Mouse (Mus musculus) CH12.LX (cell line): ENCODE data around the gene Vti1a. TPM values are rescaled to one million over a fixed set of nuclear protein-coding genes. Genes with fewer than 3 reads are reported as not detected.

Source experiments
- DNase-seq: peaks from one replicate; pipeline ENCODE4 v3.0.0-alpha.2; 2013; ENCODE audit errors: extremely low read depth
- H3K27ac ChIP-seq: 2 replicates; pipeline ENCODE4 v1.5.1; 2012; ENCODE audit warnings: low read depth, mild to moderate bottlenecking, control low read depth, moderate library complexity; ENCODE audit not compliant: insufficient read depth
- H3K27me3 ChIP-seq: replicated peaks from 2 replicates; pipeline ENCODE3; 2012; ENCODE audit warnings: inconsistent platforms
- H3K36me3 ChIP-seq, 2 experiments: replicated peaks in 1 of 2; 2 replicates each; pipeline versions ENCODE3 to v1.6.1; 2012; ENCODE audit warnings: inconsistent platforms in 1 of 2, low read length in 1 of 2, mild to moderate bottlenecking in 1 of 2, mixed read lengths in 1 of 2, moderate library complexity in 1 of 2; ENCODE audit not compliant: control insufficient read depth in 1 of 2, insufficient read depth in 1 of 2
- H3K4me1 ChIP-seq, 2 experiments: 2 replicates each; pipeline ENCODE4 v1.6.1; 2012; ENCODE audit warnings: inconsistent platforms in 1 of 2, moderate library complexity in 1 of 2; ENCODE audit not compliant: insufficient read depth in 2 of 2, control insufficient read depth in 1 of 2
- H3K4me2 ChIP-seq: 2 replicates; pipeline ENCODE4 v1.6.1; 2012; ENCODE audit warnings: low read depth, mild to moderate bottlenecking, control low read depth; ENCODE audit not compliant: poor library complexity, insufficient read depth, severe bottlenecking
- H3K4me3 ChIP-seq, 3 experiments: fragments of 150-350 bp in 1 of 3; sonication (generic) in 1 of 3; replicated peaks in 1 of 3; 2 replicates each; pipeline versions ENCODE3 to v1.5.1; 2011 to 2012; ENCODE audit warnings: low read depth in 2 of 3, low read length in 2 of 3, mild to moderate bottlenecking in 2 of 3, moderate library complexity in 2 of 3, control low read depth in 1 of 3, improper control_type of control experiment in 1 of 3, inconsistent platforms in 1 of 3, mixed read lengths in 1 of 3; ENCODE audit not compliant: poor library complexity in 1 of 3
- H3K79me2 ChIP-seq: replicated peaks from 2 replicates; pipeline ENCODE4 v1.6.1; 2012; ENCODE audit warnings: mild to moderate bottlenecking, moderate library complexity; ENCODE audit not compliant: control insufficient read depth, poor library complexity, insufficient read depth, severe bottlenecking; ENCODE audit errors: extremely low read depth
- H3K9ac ChIP-seq: 2 replicates; pipeline ENCODE4 v1.6.1; 2012; ENCODE audit warnings: low read depth, mild to moderate bottlenecking, control low read depth, moderate library complexity; ENCODE audit not compliant: insufficient read depth
- H3K9me3 ChIP-seq: replicated peaks from 2 replicates; pipeline ENCODE3; 2012; ENCODE audit warnings: low read length, inconsistent platforms, mixed read lengths
- CTCF ChIP-seq, 2 experiments: IDR thresholded peaks in 1 of 2; conservative IDR thresholded peaks in 1 of 2; 2 replicates each; pipeline ENCODE4 v1.5.1; 2011 to 2012; ENCODE audit warnings: low read depth in 2 of 2, low read length in 2 of 2, improper control_type of control experiment in 1 of 2, inconsistent platforms in 1 of 2, mild to moderate bottlenecking in 1 of 2, moderate library complexity in 1 of 2
- E2F4 ChIP-seq: IDR thresholded peaks from 2 replicates; pipeline ENCODE4 v1.6.1; 2011; ENCODE audit warnings: low read depth, low read length, improper control_type of control experiment; ENCODE audit not compliant: insufficient replicate concordance
- ELF1 ChIP-seq: IDR thresholded peaks from 2 replicates; pipeline ENCODE4 v1.6.1; 2014; ENCODE audit warnings: low read depth, mild to moderate bottlenecking, inconsistent platforms, low read length, improper control_type of control experiment
- EP300 ChIP-seq: IDR thresholded peaks from 2 replicates; pipeline ENCODE4 v1.6.1; 2011; ENCODE audit warnings: low read length, improper control_type of control experiment
- IRF4 ChIP-seq: IDR thresholded peaks from 2 replicates; pipeline ENCODE4 v1.6.1; 2014; ENCODE audit warnings: low read depth, mild to moderate bottlenecking, inconsistent platforms, low read length, improper control_type of control experiment
- KAT2A ChIP-seq: IDR thresholded peaks from 2 replicates; pipeline ENCODE4 v1.6.1; 2012; ENCODE audit warnings: low read length, improper control_type of control experiment, inconsistent platforms; ENCODE audit not compliant: insufficient replicate concordance
- MAZ ChIP-seq: IDR thresholded peaks from 2 replicates; pipeline ENCODE4 v1.6.1; 2012; ENCODE audit warnings: low read depth, mild to moderate bottlenecking, inconsistent platforms, low read length, improper control_type of control experiment, moderate library complexity
- MEF2A ChIP-seq: IDR thresholded peaks from 2 replicates; pipeline ENCODE4 v1.6.1; 2014; ENCODE audit warnings: low read depth, mild to moderate bottlenecking, inconsistent platforms, low read length, improper control_type of control experiment, borderline replicate concordance
- MYC ChIP-seq: IDR thresholded peaks from 2 replicates; pipeline ENCODE4 v1.6.1; 2011; ENCODE audit warnings: low read depth, mild to moderate bottlenecking, improper control_type of control experiment, low read length
- RAD21 ChIP-seq: IDR thresholded peaks from 2 replicates; pipeline ENCODE4 v1.6.1; 2011; ENCODE audit warnings: low read depth, mild to moderate bottlenecking, low read length, improper control_type of control experiment, moderate library complexity
- RCOR1 ChIP-seq: conservative IDR thresholded peaks from 2 replicates; pipeline ENCODE4 v1.6.1; 2012; ENCODE audit warnings: low read depth, mild to moderate bottlenecking, inconsistent platforms, low read length, improper control_type of control experiment
- SMC3 ChIP-seq: IDR thresholded peaks from 2 replicates; pipeline ENCODE4 v1.6.1; 2011; ENCODE audit warnings: low read depth, low read length, improper control_type of control experiment
- TCF12 ChIP-seq: IDR thresholded peaks from 2 replicates; pipeline ENCODE4 v1.6.1; 2014; ENCODE audit warnings: low read depth, mild to moderate bottlenecking, inconsistent platforms, low read length, improper control_type of control experiment
- UBTF ChIP-seq: IDR thresholded peaks from 2 replicates; pipeline ENCODE4 v1.6.1; 2012; ENCODE audit warnings: low read depth, mild to moderate bottlenecking, inconsistent platforms, low read length, improper control_type of control experiment, moderate library complexity
- ZKSCAN1 ChIP-seq: IDR thresholded peaks from 2 replicates; pipeline ENCODE4 v1.6.1; 2012; ENCODE audit warnings: low read depth, inconsistent platforms, low read length, improper control_type of control experiment, borderline replicate concordance
- ZNF384 ChIP-seq: IDR thresholded peaks from 2 replicates; pipeline ENCODE4 v1.6.1; 2012; ENCODE audit warnings: low read depth, low read length, improper control_type of control experiment, inconsistent platforms
- dilution Hi-C: fragments of 300-500 bp; cut with MboI; formaldehyde crosslinking; loops from 2 replicates; pipeline ENCODE4 v1.14.3; 2020; ENCODE audit warnings: low sequenced_read_pairs; ENCODE audit not compliant: extremely low pct_unique_long_range_greater_than_20kb, extremely low pct_ligation_motif_present
- in situ Hi-C: fragments of 300-500 bp; cut with MboI; formaldehyde crosslinking; loops from 3 replicates; pipeline ENCODE4 v1.14.3; 2019; ENCODE audit warnings: low sequenced_read_pairs, low pct_ligation_motif_present, low pct_unique_long_range_greater_than_20kb, mixed read lengths
- polyA plus RNA-seq: library from polyadenylated mRNA; unstranded; fragments of >175 nt; gene quantifications from 2 replicates; pipeline ENCODE4 v1.2.1, GENCODE M21; 2012; ENCODE audit warnings: low read depth; ENCODE audit not compliant: insufficient read length
- total RNA-seq, 2 experiments: library from RNA; depleted of rRNA; stranded (reverse); fragments of 300-350 nt in 1 of 2; fragments of >200 nt in 1 of 2; gene quantifications; 2 replicates each; pipeline ENCODE4 v1.2.3; 2012 to 2014

Vti1a gene
- total and polyA plus RNA-seq, 3 experiments: 22.3 to 27.6 (median 23.5) TPM

DNA sequence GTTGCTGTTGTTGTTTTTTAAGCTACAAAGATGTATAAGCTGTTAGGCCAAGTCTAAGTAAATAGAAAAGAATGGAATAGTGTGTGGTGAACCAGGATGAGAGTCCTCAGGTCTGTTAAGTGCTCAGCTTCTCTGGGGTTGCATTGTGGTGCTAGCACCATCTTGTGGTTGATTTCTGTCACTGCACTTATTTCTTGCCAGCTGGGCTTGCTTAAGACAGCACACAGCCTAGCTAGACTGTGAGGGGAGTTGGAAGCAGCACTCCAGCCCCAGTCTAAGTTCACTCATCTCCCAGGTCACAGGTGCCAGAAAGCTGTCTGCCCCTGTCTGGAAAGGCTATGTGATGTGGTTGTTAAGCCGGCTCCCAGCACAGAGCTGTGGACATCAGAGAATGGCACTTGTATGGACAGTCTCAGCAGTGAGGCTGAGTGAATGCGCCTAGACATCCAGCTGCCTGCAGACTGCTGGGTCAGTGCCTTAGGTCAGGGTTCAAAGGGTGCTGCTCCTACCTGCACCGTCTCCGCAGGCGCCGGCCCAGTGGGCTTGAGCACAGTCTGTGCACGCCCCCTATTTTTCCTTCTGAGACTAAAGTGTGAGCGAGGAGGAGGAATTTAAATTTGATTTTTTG, 16.7 kb downstream of the Vti1a start:
- Histone ChIP-seq H3K79me2 (no peaks in the 10 kb centered on the region), H3K4me3 (no peak overlapping the region), H3K27me3 (no peaks in the 10 kb centered on the region), H3K9me3 (no peaks in the 10 kb centered on the region), H3K4me2 (no peak overlapping the region), H3K4me1 (no peaks in the 10 kb centered on the region), H3K9ac (no peak overlapping the region), H3K36me3 (peaks cover 37 to 82% of the 10 kb centered on the region in 2 experiments)
- dilution Hi-C loops (no loop called here), in situ Hi-C loops (no loop called here)
- DNase-seq: peak; percentile 75
- TF ChIP-seq EP300 (no peak), RAD21 (peak; percentile 88), TCF12 (no peak), SMC3 (peak; percentile 79), ELF1 (no peak), RCOR1 (no peak), E2F4 (no peak), IRF4 (0 out of 2 replicates have a peak, but pooled peaks have one; percentile 25), CTCF (conservative IDR thresholded peaks at IDR 0.05 in 1 of 2, IDR thresholded peaks at IDR 0.05 in 1 of 2; ENCODE audit: low read depth in 2 of 2, low read length in 2 of 2) (peak; percentile 91 to 92), MYC (0 out of 2 replicates have a peak, but pooled peaks have one; percentile 46)
- TF ChIP-seq, all 38 proteins: peak for 5
- H3K27ac ChIP-seq: no peak overlapping the region

DNA sequence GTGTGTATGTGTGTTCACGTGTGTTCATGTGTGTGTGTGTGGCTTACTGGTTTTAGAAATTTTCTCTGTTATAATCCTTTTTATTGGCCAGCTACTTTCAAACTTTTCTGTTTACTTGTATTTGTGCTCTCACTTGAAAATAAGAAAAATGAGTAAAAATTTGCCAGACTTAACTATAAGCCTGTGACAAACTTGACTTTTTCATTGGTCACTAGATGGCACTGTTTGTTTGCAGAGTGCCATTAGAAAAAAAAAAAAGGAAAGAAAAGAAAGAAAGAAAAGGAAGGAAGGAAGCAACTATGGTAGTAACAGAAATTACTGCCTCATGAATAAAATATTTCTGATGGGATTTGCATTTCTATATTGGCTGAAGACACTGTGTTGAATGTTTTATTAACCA, 19.8 kb downstream of the Vti1a start:
- H3K9me3 ChIP-seq: no peaks in the 10 kb centered on the region
- peak; percentile 17 for DNase-seq
- no peaks in the 10 kb centered on the region for H3K27me3 ChIP-seq
- H3K4me2 ChIP-seq: no peak overlapping the region
- no peak overlapping the region for H3K4me3 ChIP-seq
- dilution Hi-C loops: no loop called here
- no peaks in the 10 kb centered on the region for H3K79me2 ChIP-seq
- TF ChIP-seq ZKSCAN1: no peak
- no peak for TF ChIP-seq KAT2A
- TF ChIP-seq MAZ: no peak
- TF ChIP-seq MYC: no peak
- peak; percentile 98 for TF ChIP-seq ZNF384
- TF ChIP-seq RAD21: peak; percentile 80
- no peak for TF ChIP-seq UBTF
- TF ChIP-seq RCOR1: no peak
- TF ChIP-seq CTCF (conservative IDR thresholded peaks at IDR 0.05 in 1 of 2, IDR thresholded peaks at IDR 0.05 in 1 of 2; ENCODE audit: low read depth in 2 of 2, low read length in 2 of 2): peak in 1 of 2 experiments; percentile 73; a peak in 2 of 4 replicates
- TF ChIP-seq SMC3: peak; percentile 47
- TF ChIP-seq MEF2A: no peak
- no peak overlapping the region for H3K27ac ChIP-seq
- no peak overlapping the region for H3K9ac ChIP-seq
- H3K36me3 ChIP-seq: peaks cover 13 to 72% of the 10 kb centered on the region in 2 experiments
- H3K4me1 ChIP-seq: no peaks in the 10 kb centered on the region
- in situ Hi-C loops: no loop called here
